Mouse (Mus musculus): ENCODE measurements around the gene Tex29. TPM values are rescaled to one million over a fixed set of nuclear protein-coding genes. Genes with fewer than 3 reads are reported as not detected.

Gene Tex29
- polyA plus RNA-seq, 1 experiment from 2014 or later, result not detected

DNA sequence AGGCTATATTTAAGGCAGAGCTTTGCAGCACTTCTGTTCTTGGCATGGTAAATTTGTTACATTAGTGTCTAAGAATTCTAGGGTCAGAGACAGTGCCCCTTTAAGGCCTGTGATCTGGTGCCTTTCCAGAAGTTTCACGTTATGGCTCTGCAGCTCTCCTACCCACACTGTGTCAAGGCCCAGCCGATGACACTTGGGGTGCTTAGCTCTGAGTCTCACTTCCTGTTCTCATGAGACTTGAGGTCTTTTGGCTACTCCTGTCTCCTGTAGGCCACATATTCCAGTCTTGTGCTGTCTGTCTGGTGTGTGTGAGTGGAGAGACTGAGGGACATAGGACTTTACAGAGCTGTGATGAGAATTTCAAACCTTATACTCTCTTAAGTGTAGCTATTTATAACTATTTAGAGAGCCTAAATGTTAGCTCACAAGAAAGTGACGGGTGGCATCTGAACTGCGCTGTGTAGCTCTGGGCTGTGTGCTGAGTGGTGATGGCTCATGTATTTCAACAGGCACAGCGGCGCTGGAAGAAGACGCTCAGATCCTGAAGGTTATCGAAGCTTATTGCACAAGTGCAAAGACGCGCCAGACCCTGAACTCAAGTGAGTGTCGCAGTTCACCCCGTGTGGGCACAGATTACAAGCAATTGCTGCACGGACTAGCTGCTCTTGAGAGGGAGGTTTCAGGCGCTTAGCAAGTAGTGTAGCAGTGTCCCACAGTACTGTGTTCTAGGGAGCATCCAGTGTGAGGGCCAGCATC lies 18.6 kb upstream of the Tex29 start:
- Histone ChIP-seq H3K27ac (replicated peaks; ENCODE audit: low read depth, low read length) (no peak overlapping the region), H3K4me1 (ENCODE audit: control insufficient read depth, insufficient read depth, low read length) (no peaks in the 10 kb centered on the region), H3K4me3 (ENCODE audit: low read depth, low read length) (no peak overlapping the region), H3K27me3 (ENCODE audit: control insufficient read depth, insufficient read depth, low read length) (no peaks in the 10 kb centered on the region), H3K9ac (ENCODE audit: low read length) (no peak overlapping the region), H3K4me2 (ENCODE audit: low read depth, severe bottlenecking) (no peak overlapping the region), H3K36me3 (ENCODE audit: control insufficient read depth, insufficient read depth, low read length) (peaks cover 16% of the 10 kb centered on the region; the same call in 1 of the 2 replicates), H3K9me3 (ENCODE audit: control insufficient read depth, low read length) (no peaks in the 10 kb centered on the region)
- DNase-seq (ENCODE audit: low spot score) (no peak), ATAC-seq (ENCODE audit: insufficient number of reproducible peaks, low FRiP score, low TSS enrichment, low read depth) (no peak)
- WGBS, result 93% methylated on average over 14 of the region's 14 CpGs

DNA sequence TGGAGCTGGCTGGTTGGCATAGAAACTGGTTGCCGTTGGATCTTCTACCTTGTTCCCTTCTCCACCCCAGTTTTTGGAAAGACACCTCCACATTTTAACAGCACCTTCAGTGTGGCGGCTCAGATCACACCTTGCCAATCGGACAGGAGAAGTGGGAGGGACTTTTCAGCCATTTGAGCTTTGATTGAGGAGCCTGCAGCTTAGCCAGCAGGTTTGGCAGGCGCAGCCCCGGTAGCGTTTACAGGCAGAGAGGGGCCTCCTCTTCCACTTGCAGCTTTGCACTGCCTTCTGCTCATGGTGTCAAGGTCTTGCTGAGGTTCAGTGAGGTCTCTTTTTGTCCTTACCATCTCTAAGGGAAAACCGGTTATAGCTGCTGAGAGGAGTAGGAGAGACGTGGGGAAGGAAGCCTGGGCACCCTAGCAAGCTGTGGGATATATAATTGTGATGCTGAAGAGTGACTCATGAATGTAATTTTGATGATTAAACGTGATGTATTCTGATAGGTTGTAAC lies 17.7 kb upstream of the Tex29 start:
- Histone ChIP-seq H3K27ac (replicated peaks; ENCODE audit: low read depth, low read length) (no peak overlapping the region), H3K9ac (ENCODE audit: low read length) (no peak overlapping the region), H3K9me3 (ENCODE audit: control insufficient read depth, low read length) (no peaks in the 10 kb centered on the region), H3K4me1 (ENCODE audit: control insufficient read depth, insufficient read depth, low read length) (no peaks in the 10 kb centered on the region), H3K4me2 (ENCODE audit: low read depth, severe bottlenecking) (no peak overlapping the region), H3K4me3 (ENCODE audit: low read depth, low read length) (no peak overlapping the region), H3K27me3 (ENCODE audit: control insufficient read depth, insufficient read depth, low read length) (no peaks in the 10 kb centered on the region), H3K36me3 (ENCODE audit: control insufficient read depth, insufficient read depth, low read length) (peaks cover 16% of the 10 kb centered on the region; the same call in 1 of the 2 replicates)
- DNase-seq (ENCODE audit: low spot score), result no peak
- no peak for ATAC-seq (ENCODE audit: insufficient number of reproducible peaks, low FRiP score, low TSS enrichment, low read depth)
- 64% methylated on average over 9 of the region's 9 CpGs for WGBS

DNA sequence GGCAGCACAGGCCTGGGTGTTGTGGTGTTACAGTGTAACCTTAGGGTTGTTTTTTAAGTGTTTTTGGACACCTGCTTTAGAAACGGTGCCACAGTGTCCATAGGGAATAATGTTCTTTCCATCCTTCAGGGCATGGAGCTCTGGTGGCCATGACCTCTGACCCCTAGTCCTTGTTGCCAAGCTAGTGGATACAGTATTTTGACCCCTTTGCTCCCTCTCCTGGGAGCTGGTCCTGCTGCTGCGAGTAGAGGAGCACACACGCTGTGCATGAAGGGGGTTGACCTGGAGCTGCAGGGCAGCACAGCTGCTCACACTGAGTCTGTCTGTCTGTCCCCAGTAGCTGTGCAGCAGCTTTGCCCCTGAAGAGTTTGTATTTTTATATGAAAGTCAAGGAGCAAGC lies 14.5 kb upstream of the Tex29 start:
- no peaks in the 10 kb centered on the region for H3K9me3 ChIP-seq (ENCODE audit: control insufficient read depth, low read length)
- H3K4me3 ChIP-seq (ENCODE audit: low read depth, low read length), result no peak overlapping the region
- no peaks in the 10 kb centered on the region for H3K27me3 ChIP-seq (ENCODE audit: control insufficient read depth, insufficient read depth, low read length)
- DNase-seq (ENCODE audit: low spot score), result no peak
- no peak overlapping the region for H3K4me2 ChIP-seq (ENCODE audit: low read depth, severe bottlenecking)
- no peak overlapping the region for H3K27ac ChIP-seq (replicated peaks; ENCODE audit: low read depth, low read length)
- peaks cover 12% of the 10 kb centered on the region for H3K36me3 ChIP-seq (ENCODE audit: control insufficient read depth, insufficient read depth, low read length)
- H3K9ac ChIP-seq (ENCODE audit: low read length), result no peak overlapping the region
- H3K4me1 ChIP-seq (ENCODE audit: control insufficient read depth, insufficient read depth, low read length), result no peaks in the 10 kb centered on the region
- no peak for ATAC-seq (ENCODE audit: insufficient number of reproducible peaks, low FRiP score, low TSS enrichment, low read depth)
- 70% methylated on average over 3 of the region's 3 CpGs for WGBS

DNA sequence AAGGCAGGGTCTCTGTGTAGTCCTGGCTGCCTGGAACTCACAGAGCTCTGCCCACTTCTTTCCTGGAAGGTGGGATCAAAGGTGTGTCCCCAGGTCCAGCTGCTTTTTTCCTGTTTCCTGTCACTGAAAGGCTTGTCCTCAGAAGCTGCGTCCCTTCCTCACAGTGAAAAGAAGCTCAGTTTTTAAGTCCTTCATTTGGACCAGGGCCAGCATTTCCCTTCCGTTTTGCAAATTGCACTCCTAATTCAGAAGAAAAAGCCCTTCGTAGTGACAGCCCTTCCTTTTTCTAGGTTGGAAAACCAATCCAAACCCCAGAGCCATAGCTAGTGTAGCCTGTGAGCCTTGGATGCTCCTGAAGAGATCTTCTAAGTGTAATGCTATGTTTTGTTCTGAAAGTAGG lies 13.0 kb upstream of the Tex29 start:
- Histone ChIP-seq H3K9ac (ENCODE audit: low read length) (no peak overlapping the region), H3K27me3 (ENCODE audit: control insufficient read depth, insufficient read depth, low read length) (no peaks in the 10 kb centered on the region), H3K36me3 (ENCODE audit: control insufficient read depth, insufficient read depth, low read length) (peaks cover 12% of the 10 kb centered on the region), H3K27ac (replicated peaks; ENCODE audit: low read depth, low read length) (no peak overlapping the region), H3K9me3 (ENCODE audit: control insufficient read depth, low read length) (no peaks in the 10 kb centered on the region), H3K4me1 (ENCODE audit: control insufficient read depth, insufficient read depth, low read length) (no peaks in the 10 kb centered on the region), H3K4me3 (ENCODE audit: low read depth, low read length) (no peak overlapping the region), H3K4me2 (ENCODE audit: low read depth, severe bottlenecking) (no peak overlapping the region)
- 97% methylated on average over 3 of the region's 3 CpGs for WGBS
- ATAC-seq (ENCODE audit: insufficient number of reproducible peaks, low FRiP score, low TSS enrichment, low read depth), result no peak
- no peak for DNase-seq (ENCODE audit: low spot score)

DNA sequence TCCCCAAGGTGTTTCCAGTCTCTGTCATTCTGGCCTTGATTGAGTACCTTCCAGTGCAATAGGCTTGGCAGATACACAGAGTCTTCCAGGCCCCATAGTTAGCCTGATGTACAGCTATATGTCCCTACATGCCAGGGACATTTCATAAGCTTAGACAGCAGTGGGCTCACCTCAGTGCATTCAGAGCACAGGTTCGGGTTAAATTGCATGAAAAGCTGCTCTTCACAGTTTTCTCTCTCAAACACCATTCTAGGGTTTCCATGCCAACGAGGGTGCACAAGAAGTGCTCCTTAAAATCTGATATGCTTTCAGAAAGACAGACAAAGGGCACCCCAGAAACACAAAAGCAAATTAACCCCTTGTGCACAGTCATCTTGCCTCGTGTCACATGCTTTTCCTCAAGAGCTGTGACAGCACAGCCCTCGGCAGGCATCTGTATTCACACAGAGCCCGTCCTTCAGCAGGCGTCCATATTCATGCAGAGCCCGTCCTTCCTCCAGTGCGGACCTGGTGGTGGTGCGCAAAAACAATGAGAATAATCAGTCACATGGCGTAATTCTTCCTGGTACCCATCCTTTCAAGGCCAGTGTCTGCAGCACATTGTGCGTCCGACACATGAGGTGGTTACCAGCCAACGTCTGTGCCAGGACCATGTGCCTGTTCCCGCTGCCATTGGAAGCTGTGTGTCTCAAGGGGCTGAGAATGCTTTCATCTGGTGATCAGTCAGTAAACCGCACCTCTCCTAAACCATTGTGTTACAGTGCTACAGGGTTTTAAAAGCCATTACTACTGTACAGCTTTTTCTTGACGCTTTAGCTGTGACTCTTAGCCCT lies 9.8 kb upstream of the Tex29 start:
- ATAC-seq (ENCODE audit: insufficient number of reproducible peaks, low FRiP score, low TSS enrichment, low read depth) (no peak), DNase-seq (ENCODE audit: low spot score) (no peak)
- Histone ChIP-seq H3K4me2 (ENCODE audit: low read depth, severe bottlenecking) (no peak overlapping the region), H3K36me3 (ENCODE audit: control insufficient read depth, insufficient read depth, low read length) (peaks cover 16% of the 10 kb centered on the region), H3K4me1 (ENCODE audit: control insufficient read depth, insufficient read depth, low read length) (no peaks in the 10 kb centered on the region), H3K4me3 (ENCODE audit: low read depth, low read length) (no peak overlapping the region), H3K9ac (ENCODE audit: low read length) (no peak overlapping the region), H3K27ac (replicated peaks; ENCODE audit: low read depth, low read length) (no peak overlapping the region), H3K27me3 (ENCODE audit: control insufficient read depth, insufficient read depth, low read length) (no peaks in the 10 kb centered on the region), H3K9me3 (ENCODE audit: control insufficient read depth, low read length) (no peaks in the 10 kb centered on the region)
- 90% methylated on average over 16 of the region's 16 CpGs for WGBS

- no peaks in the 10 kb centered on the region for H3K27me3 ChIP-seq (ENCODE audit: control insufficient read depth, insufficient read depth, low read length)
- peaks cover 15% of the 10 kb centered on the region for H3K36me3 ChIP-seq (ENCODE audit: control insufficient read depth, insufficient read depth, low read length)
- ATAC-seq (ENCODE audit: insufficient number of reproducible peaks, low FRiP score, low TSS enrichment, low read depth) (no peak), DNase-seq (ENCODE audit: low spot score) (no peak)
- no peaks in the 10 kb centered on the region for H3K4me1 ChIP-seq (ENCODE audit: control insufficient read depth, insufficient read depth, low read length)
- H3K9me3 ChIP-seq (ENCODE audit: control insufficient read depth, low read length), result no peaks in the 10 kb centered on the region
- no peak overlapping the region for H3K27ac ChIP-seq (replicated peaks; ENCODE audit: low read depth, low read length)
- 93% methylated on average over 10 of the region's 10 CpGs for WGBS
- no peak overlapping the region for H3K4me3 ChIP-seq (ENCODE audit: low read depth, low read length)
- H3K9ac ChIP-seq (ENCODE audit: low read length), result no peak overlapping the region
- no peak overlapping the region for H3K4me2 ChIP-seq (ENCODE audit: low read depth, severe bottlenecking)
Observed at GRCm38 (mm10) chr8:11831174-11831573, 9.1 kb upstream of the Tex29 start.

- Histone ChIP-seq H3K4me1 (ENCODE audit: control insufficient read depth, insufficient read depth, low read length) (no peaks in the 10 kb centered on the region), H3K36me3 (ENCODE audit: control insufficient read depth, insufficient read depth, low read length) (peaks cover 14% of the 10 kb centered on the region), H3K27me3 (ENCODE audit: control insufficient read depth, insufficient read depth, low read length) (no peaks in the 10 kb centered on the region), H3K9ac (ENCODE audit: low read length) (no peak overlapping the region), H3K27ac (replicated peaks; ENCODE audit: low read depth, low read length) (no peak overlapping the region), H3K9me3 (ENCODE audit: control insufficient read depth, low read length) (no peaks in the 10 kb centered on the region), H3K4me2 (ENCODE audit: low read depth, severe bottlenecking) (no peak overlapping the region), H3K4me3 (ENCODE audit: low read depth, low read length) (no peak overlapping the region)
- DNase-seq (ENCODE audit: low spot score), result no peak
- 93% methylated on average over 5 of the region's 5 CpGs for WGBS
- ATAC-seq (ENCODE audit: insufficient number of reproducible peaks, low FRiP score, low TSS enrichment, low read depth), result no peak
Observed at GRCm38 (mm10) chr8:11831939-11832338, 8.3 kb upstream of the Tex29 start.

DNA sequence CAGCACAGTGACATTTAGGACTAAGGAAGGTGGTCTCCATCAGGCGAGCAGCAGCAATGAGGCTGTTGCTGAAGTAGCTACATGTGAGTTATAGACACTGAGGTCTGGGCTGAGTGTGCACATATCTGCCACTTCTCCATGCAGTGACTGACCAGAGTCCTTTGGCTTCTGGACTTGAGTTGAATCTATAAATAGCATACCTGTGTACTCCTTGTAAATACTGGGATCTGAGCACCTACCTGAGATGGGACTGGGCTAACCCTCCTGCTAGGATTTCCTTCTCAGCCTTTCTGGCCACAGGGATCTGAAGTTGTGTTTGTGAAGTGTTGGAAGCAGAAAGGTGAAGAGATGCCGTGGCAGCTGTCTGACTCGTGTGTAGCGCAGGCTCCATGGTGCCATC lies 7.1 kb upstream of the Tex29 start:
- H3K4me2 ChIP-seq (ENCODE audit: low read depth, severe bottlenecking), result no peak overlapping the region
- no peak overlapping the region for H3K4me3 ChIP-seq (ENCODE audit: low read depth, low read length)
- peaks cover 14% of the 10 kb centered on the region for H3K36me3 ChIP-seq (ENCODE audit: control insufficient read depth, insufficient read depth, low read length)
- no peaks in the 10 kb centered on the region for H3K9me3 ChIP-seq (ENCODE audit: control insufficient read depth, low read length)
- ATAC-seq (ENCODE audit: insufficient number of reproducible peaks, low FRiP score, low TSS enrichment, low read depth) (no peak), DNase-seq (ENCODE audit: low spot score) (no peak)
- 93% methylated on average over 4 of the region's 4 CpGs for WGBS
- no peak overlapping the region for H3K27ac ChIP-seq (replicated peaks; ENCODE audit: low read depth, low read length)
- H3K4me1 ChIP-seq (ENCODE audit: control insufficient read depth, insufficient read depth, low read length), result no peaks in the 10 kb centered on the region
- no peak overlapping the region for H3K9ac ChIP-seq (ENCODE audit: low read length)
- no peaks in the 10 kb centered on the region for H3K27me3 ChIP-seq (ENCODE audit: control insufficient read depth, insufficient read depth, low read length)
